Mouse (Mus musculus) megakaryocyte, adult 5-6 weeks (primary cell): ENCODE data around the gene Mnat1. TPM values are rescaled to one million over a fixed set of nuclear protein-coding genes. Genes with fewer than 3 reads are reported as not detected.
"Not testable (repeated sequence)": the region's sequence is repeated elsewhere in the genome, so short reads cannot be mapped to it uniquely, and the experiment has no call there.

ENCODE experiments used
- ATAC-seq: 2 replicates; pipeline ENCODE4 v1.8.0; 2016; ENCODE audit warnings: mild to moderate bottlenecking, inconsistent platforms; ENCODE audit not compliant: poor library complexity, severe bottlenecking
- total RNA-seq, 2 experiments: library from RNA; stranded (forward) in 1 of 2; stranded (reverse) in 1 of 2; fragments of 153-499, 151-499 nt in 1 of 2; fragments of 221-1000, 200-1000 nt in 1 of 2; gene quantifications; 2 replicates each; pipeline versions ENCODE4 v1.2.3 to v1.2.4; 2015 to 2017

Gene Mnat1
- total RNA-seq (2015) (11.0 and 17.1 TPM in 2 replicates), total RNA-seq (2017) (14.4 and 20.5 TPM in 2 replicates)

DNA sequence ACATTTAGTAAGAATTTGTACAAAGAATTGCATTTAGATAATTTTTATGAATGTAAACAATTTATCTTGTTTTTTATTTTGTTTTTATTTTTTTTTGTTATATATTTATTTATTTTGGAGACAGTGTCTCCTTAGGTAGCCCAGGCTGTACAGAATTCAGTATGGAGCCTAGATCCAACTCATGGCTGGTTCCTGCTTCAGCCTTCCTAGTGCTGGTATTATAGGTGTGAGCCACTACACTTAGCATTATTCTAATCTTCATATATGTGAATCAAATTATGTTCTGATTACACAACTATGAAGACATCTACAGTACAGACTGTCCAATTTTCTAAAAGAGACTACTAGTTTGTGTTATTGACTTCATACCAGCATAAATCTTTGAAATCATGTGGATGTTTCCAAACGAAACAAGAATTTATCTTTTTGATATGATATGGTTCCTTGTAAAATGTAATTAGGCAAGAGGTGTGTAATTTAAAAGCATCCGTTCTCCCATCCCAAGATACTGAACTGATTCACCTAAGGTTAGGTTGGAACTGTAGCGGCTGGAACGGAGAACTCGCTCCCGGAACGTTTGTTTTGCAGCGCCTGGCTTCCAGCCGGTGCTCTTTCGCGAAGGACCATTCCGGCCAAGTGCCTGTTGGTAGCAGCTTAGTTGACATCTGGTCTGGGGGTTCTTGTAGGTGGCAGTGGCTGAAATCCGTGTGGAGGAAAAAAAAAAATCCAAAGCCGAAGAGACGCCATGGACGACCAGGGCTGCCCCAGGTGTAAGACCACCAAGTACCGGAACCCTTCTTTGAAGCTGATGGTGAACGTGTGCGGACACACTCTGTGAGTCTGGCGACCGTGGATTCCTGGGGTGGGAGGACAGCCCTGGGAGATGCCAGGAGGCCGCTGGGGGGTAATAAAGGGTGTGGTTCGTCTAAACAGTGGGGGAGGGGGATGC is at the start of gene Mnat1:
Gene Mnat1 (plus strand): TSS at position 625 of the 949 bp plus-strand sequence.
- peak; percentile 98 for ATAC-seq

DNA sequence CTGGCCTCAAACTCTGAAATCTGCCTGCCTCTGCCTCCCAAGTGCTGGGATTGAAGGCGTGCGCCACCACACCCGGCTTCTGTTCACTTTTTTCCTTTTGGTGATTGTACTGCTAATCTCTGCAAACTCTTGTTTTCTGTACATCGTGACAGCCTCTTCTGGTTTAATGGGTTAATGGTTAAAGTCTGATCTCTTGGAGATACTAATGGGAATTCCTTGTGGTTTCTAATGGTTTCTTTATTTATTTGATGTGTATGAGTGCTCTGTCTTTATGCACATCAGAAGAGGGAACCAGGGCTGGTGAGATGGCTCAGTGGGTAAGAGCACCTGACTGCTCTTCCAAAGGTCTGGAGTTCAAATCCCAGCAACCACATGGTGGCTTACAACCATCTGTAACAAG is 41.7 kb upstream of the Mnat1 start:
- ATAC-seq, result not testable (repeated sequence)

DNA sequence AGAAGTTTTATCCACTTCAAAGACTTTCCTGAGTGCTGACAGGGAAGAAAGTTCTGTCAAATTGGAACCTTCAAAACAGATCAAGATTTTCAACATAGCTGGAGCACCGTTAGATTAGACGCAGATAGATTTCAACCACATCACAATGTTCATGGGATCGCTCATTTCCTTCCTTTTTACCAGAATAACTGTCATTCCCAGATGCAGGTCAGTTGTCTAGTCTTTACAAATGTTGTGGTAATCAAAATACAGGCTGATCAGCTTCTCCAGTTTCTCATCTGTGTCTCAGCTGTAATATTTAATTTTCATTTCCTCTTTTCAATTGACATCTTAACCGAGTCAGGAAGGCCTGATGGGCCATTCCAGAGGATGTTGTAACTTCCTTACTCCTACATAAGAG is 39.7 kb upstream of the Mnat1 start:
- ATAC-seq, result no peak

DNA sequence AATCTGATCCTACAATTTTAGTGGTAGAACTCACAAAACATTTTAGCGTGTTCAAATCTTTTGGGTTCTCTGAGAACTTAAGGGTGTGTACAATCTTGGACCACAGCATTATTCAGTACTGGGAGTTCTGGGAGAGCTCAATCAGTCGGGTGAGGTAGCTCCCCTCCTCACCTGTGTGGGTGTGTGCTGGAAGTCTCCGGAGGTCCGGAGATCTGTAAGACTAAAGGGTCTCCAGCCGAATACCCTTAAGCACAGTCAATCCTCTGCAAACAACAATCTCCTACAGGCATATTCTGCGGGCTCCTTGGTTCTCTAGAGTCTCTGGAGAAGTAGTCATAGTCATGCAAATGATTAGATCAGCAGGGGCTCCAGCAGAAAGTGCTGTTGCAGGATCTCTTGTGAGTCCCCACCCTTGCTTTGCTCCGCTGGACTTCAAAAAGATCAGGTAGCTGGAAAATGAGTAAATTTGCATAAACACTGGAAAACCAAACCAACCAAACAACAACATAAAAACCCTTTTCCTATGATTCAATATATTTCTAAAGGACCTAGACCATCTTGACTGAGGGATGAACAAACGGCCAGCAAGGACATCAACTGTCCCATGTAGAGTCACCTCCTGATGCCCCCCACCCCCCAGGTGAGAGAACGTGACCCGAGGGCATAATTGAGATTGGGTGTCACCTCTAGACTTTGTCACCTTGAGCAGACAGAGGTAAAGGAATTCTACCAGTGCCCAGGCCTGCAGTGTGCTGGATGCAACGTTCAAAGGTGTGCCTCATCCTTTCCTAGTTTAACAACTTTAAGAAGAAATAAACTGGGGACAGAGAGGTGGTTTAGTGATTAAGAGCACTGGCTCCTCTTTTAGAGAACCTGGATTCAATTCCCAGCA is 37.5 kb upstream of the Mnat1 start:
- no peak for ATAC-seq

DNA sequence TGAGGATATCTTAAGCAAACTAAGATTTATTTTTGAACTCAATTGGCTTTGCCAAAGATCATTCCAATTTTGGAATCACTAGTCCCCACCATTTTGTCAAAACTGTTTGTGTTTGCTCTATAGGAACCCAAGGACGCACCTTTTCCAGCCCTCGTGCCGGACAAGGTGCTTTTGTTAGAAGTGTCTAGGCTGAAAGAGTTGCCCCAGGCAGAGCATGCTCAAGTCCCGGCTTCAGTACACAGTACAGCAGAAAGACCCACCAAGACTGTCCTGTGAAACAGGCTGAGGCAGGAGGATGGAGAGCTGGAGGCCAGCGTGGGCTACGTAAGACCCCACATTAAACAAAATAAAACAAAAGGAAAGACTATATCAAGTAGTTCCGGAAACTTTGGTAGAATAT is 36.4 kb upstream of the Mnat1 start:
- no peak for ATAC-seq

DNA sequence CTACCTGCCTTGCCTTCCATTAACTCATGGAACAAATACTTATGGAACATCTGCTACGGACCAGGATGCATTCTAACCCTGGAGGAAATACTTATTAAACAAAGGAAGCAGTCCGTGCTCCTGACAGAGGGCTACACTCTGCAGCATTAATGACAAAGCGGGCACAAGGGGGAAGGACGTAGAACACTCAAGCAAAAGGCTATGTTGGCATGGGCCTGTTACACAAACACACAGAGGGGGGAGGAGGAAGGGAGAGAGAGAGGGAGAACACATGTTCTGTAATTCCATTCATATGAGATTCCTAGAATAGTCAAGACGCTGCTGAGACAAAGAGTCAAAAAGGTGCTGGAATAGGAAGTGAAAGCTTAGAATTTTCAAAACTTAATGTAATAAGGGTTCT is 35.0 kb upstream of the Mnat1 start:
- ATAC-seq, result peak; percentile 47

DNA sequence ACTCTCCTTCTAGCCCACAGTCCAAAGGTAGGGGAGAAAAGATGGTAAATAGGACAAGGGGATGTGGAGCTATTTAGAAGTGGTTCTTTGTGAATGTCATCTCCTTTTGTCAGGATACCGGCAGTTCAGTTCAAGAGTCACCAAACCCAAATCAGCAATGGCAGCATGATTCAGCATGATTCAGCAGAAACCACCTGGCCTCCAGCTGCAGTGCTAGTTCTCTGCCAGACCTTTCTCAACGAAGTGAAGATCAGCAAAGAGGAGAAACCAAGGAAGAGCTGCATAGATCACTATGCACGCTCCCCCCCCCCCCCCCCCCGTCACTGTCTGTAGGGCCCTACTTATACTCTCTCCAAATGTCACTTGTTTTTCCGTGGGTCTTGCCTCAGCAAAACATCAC is 34.6 kb upstream of the Mnat1 start:
- ATAC-seq, result peak; percentile 75

DNA sequence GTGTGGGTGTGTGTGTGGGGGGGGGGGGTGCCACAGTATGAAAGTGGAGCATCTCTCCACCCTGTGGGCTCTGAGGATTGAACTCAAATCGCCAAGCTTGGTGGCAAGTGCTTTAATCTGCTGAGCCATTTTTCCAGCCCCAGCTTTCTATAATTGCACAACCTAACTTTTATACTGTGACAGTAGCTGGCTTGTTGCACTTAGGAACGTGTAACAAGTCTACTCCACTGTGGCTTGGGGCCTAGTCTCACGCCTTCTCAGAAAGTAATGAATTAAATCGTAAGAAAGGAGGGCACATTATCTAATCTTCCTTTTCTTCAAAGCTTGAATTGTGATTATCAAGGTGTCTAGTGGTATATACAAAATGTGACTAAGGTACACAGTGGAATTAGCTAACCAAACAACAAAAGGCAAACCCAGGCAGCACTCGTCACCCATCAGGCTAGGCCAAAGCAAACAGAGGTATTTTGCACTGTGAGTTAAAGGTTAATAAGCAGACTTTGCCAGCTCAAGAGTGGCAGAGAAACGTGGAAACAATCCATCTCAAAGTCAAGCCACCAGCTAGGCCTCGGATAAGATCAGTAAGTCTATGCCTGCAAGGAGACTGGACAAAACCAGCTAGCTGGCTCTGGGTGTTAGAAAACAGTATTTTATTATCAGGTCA is 32.7 kb upstream of the Mnat1 start:
- no peak for ATAC-seq

DNA sequence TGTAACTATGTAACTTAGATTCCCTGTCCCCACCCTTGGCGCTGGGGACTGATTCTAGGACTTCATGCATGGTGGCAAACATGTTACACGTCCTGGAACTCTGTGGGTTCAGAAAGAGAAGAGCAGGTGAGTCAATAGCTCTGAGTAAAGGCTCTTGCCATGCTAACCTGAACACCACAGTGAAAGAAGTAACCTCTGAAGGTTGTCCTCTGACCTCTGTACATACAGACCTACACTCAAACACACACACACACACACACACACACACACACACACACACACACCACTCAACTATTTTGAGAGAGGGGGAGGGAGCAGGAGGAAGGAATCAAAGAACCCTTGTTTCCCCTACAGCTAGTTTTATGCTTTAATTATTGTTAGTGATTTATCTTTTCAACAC is 29.3 kb upstream of the Mnat1 start:
- ATAC-seq, result no peak

DNA sequence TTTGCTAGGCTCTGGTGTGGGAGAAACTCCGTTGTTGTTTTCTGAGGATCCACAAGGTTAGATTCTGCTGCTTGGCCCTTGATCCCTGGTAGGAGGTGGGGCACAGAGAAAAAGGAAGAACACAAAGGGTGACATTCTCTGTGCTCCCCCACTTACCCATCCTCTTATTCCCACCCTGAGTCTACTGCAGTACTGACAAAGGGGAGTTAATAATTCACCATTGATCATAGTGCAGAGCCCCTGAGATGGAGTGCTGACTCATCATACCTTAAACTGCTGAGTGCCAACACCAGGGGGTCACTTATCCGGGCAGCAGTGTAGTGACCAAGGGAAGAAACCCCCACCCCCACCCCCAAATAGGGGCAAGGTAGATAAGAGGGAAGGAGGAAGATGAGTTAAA is 28.9 kb upstream of the Mnat1 start:
- ATAC-seq, result no peak

DNA sequence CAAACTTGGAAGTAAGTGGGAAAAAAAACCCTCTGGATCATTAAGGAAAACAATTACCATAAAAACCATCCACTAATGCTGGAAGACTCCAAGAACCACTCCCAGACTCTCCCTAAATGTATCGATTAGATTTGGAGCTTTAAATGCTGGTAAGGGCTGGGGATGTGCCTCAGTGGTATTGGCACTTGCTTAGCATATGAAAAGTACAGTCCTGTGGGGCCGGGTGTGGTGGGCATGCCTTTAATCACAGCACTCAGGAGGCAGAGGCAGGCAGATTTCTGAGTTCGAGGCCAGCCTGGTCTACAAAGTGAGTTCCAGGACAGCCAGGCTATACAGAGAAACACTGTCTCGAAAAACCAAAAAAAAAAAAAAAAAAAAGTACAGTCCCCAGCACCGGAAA is 27.3 kb upstream of the Mnat1 start:
- not testable (repeated sequence) for ATAC-seq

DNA sequence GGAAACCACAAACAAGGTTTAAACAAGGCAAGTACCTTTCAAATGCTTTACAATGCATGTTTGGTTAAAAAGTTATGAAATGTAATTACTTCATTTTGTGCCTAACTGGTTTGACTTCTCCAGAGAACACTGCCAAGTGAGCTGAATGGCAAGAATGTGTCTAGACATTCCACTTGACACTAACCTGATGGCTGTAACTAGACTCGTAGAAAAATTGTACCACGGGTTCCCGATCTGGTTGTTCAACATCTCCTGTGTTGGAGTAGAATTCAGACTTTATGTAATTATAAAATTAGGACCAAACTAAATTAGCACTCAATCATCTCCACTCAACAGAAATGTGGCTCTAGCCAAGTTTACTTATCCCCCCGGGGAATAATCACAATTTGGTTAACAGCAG is 24.9 kb upstream of the Mnat1 start:
- no peak for ATAC-seq

DNA sequence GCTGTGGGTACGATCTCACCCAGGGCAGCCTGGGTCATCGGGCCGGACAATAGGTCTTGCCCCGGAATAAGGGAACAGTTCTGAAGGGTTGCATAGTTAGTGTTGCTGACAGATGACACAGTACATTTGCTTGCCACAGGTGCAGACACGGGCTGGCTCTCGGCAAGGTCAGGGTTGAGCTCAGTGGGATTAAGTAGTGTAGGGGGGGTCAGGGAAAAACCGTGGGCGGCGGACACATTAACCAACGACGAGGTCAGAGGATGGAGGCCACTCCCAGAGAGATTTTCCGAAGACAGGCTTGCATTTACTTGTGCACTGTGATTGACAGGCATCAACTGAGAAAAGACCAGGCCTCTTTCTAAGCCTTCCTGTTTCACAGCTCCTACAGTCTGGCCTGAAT is 19.8 kb upstream of the Mnat1 start:
- no peak for ATAC-seq

DNA sequence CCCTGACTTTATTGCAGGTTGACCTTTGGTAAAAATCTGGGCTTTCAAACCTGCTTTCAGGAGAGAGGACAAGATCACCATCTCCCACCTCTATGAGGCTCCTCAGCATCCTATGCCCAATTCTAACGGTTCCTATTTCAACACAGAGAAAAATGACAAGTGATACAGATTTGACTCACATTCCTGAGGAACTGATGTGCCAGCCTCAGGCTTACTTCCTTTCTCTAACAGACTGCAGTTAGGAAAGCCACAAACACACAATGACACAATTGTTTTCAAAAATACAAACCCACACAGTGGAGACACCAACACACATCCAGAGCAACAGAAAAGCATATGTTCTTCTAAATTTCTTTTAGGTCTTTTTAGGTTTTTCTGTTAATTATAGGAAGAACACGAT is 15.7 kb upstream of the Mnat1 start:
- no peak for ATAC-seq

DNA sequence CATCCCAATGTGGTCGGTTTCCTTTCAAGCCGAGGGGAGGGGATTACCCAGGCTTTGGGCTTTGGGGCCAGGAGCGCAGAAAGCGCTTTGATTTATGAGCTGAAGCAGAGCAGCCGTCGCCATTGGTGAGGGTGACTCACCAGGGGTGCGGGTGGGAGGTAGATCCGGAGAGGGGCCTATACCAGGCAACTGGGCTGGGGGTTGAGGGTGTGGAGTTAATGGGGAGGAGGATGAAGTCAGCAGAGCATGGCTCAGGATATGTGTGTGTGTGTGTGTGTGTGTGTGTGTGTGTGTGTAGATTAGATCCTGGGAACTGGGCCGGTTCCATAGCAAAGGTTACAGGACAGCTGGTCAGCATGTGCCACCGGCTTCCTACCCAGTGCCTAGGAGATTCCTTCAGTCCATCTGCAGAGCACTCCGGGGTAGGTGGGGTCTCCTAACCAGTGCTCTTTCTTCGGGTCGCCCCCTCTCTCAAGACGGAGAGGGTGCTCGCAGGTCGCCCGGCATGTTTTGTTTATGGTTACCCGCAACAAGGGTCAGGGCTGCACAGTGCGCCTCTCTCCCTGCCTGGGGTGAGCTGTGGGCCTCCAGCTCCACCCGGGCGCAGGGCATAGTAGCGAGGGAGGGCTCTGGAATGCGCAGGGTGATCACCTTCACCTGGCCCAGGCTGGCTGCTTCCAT is 12.9 kb upstream of the Mnat1 start:
- no peak for ATAC-seq

DNA sequence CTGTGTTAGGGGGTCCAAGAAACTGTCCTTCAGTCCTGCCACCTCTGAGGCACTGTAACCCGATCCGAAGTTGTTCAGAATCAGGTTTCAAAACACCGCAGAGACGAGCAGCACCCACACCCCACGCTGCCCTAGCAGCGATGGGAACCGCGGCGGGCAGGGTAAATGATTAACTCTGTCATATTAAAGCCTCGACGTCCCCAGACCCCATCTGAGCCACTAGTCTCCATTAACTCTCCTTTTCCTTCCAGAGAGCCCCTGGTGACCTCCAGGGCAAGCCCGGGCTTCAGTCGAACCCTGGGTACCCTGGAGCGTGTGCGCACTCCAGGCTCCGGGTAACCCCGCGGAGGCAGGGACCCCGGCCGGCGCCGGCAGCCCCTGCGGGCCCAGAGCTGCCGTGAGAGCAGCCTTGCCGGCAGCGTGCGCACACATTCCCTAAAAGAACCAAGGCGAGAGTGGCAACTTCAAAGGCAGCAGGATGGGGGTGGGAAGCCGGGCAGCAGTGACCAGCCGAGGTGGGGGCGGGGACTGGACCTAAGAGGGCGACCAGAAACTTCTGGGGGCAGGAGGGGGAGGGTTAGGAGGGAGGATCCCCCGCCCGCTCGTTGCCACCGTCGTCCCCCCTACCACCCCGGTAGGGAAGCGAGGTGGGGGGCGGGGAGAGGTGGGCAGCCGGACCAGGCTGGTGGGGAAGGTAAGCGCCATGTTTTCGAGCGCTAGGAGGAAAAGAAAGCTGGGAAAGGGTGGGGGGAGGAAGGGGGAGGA is 11.8 kb upstream of the Mnat1 start:
- 0 out of 2 replicates have a peak, but pooled peaks have one; percentile 6 for ATAC-seq

DNA sequence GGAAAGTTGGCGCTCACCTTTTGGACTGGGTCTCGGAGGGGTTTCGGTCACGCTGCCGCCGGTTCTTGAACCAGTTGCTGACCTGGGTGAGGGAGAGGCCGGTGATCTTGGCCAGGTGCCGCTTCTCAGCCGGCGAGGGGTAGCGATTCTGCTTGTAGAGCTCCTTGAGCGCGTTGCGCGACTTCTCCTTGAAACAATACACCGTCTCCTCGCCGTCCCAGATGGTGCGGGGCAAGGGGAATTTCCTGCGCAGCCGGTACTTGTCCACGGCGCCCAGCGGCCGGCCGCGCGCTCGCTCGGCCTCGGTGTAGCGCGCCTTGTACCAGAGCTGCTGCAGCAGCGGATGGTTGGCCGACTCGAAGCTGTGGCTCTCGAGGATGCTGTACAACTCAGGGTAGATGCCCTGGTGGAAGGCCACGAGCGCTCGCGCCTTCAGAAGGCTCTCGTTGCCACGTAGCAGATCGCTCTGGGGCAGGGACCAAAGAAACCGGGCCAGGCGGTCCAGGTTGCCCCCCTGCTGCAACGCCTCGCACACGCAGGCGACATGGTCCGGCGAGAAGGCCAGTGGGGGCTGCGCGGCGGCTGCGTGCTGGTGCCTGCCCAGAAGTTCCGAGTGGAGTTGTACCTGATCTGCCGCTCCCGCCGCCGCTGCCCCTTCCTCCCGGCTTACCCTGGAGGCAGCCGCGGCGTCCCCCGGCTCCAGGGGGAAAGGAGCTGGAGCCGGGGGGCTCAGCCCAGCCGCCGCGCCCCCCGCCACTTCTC is 11.0 kb upstream of the Mnat1 start:
- peak; percentile 38; the same call in 1 of the 2 replicates for ATAC-seq

DNA sequence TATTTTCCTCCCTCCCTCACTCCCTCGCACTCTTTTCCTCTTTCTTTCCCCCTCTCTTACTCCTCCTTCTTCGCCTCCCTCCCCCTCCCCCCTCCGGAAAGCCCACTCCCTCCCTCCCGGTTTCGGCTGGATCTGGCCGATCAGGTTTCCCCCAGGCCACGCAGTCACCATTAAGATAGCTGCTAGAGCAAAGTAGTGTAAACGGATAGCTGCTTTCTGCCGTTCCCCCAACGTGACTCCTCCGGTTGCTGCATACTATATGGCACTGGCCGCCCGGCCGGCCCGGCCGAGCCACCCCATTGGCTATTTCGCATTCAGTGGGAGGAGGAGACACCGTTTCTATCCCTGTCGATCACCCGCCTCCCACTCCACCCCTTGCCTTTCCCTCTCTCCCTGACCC is 10.3 kb upstream of the Mnat1 start, which contains the start of gene Six4:
Gene Six4 (minus strand): TSS at position 261 of the 400 bp plus-strand sequence.
- no peak for ATAC-seq

DNA sequence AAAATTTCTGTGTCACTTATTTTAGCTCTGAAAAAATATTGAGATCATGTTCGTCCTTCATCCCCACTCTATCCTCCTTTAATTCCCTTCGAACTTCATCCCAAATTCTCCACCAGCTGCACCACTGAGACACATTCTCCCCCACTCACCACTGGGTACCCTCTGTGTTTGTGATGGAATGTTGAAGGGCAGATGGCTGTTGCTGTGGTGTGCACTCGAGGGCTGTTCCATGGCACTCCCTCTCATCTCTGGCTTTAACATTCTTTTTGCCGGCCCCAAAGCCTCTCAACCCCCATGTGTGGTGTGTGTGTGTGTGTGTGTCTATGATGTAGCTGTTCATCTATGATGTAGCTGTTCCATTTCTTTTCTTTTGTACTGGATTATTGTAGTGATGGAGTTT is 1.7 kb downstream of the Mnat1 start:
- ATAC-seq, result no peak
